Mouse (Mus musculus): ENCODE measurements around the gene Tbk1. TPM values are rescaled to one million over a fixed set of nuclear protein-coding genes. Genes with fewer than 3 reads are reported as not detected.

Gene Tbk1
- polyA plus RNA-seq, 1 experiment: 102 TPM

DNA sequence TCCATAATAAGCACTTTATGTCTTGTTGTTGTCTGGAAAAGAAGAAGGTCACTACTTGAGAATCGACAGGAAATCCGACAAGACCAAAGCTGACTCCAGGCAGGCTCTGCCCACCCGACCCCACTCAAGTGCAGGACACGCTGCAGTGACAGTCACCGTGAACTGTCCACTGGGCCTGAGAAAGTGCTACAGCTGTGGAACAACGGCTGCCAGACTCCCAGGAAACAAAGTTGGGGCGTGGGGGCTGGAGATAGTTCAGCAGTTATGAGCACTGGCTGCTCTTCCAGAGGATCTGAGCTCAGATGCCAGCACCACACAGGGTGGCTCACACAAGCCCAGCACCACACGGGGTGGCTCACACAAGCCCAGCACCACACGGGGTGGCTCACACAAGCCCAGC, 10.2 kb downstream of the Tbk1 start:
- TF ChIP-seq CTCF (IDR thresholded peaks at IDR 0.05; ENCODE audit: low read depth, low read length): no peak
- TF ChIP-seq POLR2A (IDR thresholded peaks at IDR 0.05; ENCODE audit: borderline replicate concordance, low read depth, low read length): no peak
- Histone ChIP-seq H3K4me3 (ENCODE audit: insufficient read depth, low read length) (no peak overlapping the region), H3K4me1 (ENCODE audit: control insufficient read depth, insufficient read depth, low read length) (peaks cover 3% of the 10 kb centered on the region), H3K27ac (ENCODE audit: insufficient read depth, low read depth, low read length) (no peak overlapping the region)

DNA sequence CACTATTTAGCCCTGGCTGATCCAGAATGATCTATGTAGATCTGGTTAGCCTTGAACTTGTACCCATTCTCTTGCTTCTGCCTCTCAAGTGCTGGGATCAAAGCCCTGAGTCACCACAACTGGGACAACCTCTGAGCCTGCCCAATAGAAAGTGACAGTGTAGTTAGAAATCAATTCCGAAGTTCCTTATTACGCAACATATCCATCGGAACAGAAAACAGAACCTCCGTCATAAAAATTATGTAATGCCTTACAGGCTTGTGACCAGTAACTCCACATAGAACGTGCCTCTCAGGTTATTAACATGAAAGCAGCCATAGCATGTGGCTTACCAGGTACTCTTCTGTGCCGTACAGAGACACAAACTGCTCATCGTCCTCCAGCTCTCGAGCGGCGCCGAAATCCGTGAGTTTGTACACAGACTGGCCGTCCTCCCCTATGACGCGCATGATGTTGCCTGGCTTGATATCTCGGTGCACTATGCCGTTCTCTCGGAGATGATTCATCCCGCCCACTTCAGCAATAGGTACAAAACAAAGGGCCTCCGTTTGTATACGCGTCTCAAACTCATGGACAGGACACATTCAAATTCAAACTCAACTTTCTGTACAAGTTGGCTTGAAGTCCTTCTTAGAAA, 15.0 kb downstream of the Tbk1 start:
- H3K4me1 ChIP-seq (ENCODE audit: control insufficient read depth, insufficient read depth, low read length): peaks cover 3% of the 10 kb centered on the region
- TF ChIP-seq POLR2A (IDR thresholded peaks at IDR 0.05; ENCODE audit: borderline replicate concordance, low read depth, low read length): no peak
- TF ChIP-seq CTCF (IDR thresholded peaks at IDR 0.05; ENCODE audit: low read depth, low read length): no peak
- no peak overlapping the region for H3K4me3 ChIP-seq (ENCODE audit: insufficient read depth, low read length)
- peak overlapping the region; percentile 61 for H3K27ac ChIP-seq (ENCODE audit: insufficient read depth, low read depth, low read length)

DNA sequence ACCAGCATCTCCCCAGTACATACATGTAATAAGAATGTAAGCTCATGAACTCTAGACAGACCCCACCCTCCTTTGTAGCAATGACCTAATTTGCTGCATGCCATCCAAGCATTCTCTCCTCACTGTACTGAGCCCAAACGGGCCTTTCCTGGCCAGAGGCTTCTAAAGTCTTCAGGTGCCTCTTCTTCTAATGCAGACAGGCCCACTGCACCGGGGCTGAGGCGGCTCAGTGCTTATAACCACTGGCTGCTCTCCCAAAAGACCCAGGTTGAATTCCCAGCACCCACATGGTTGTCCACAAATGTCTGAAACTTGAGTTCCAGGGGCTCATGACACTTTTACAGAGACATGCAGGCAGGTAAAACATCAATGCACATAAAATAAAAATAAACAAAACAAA, 15.6 kb downstream of the Tbk1 start:
- Histone ChIP-seq H3K4me1 (ENCODE audit: control insufficient read depth, insufficient read depth, low read length) (peaks cover 3% of the 10 kb centered on the region), H3K27ac (ENCODE audit: insufficient read depth, low read depth, low read length) (no peak overlapping the region), H3K4me3 (ENCODE audit: insufficient read depth, low read length) (no peak overlapping the region)
- TF ChIP-seq CTCF (IDR thresholded peaks at IDR 0.05; ENCODE audit: low read depth, low read length) (no peak), POLR2A (IDR thresholded peaks at IDR 0.05; ENCODE audit: borderline replicate concordance, low read depth, low read length) (no peak)

DNA sequence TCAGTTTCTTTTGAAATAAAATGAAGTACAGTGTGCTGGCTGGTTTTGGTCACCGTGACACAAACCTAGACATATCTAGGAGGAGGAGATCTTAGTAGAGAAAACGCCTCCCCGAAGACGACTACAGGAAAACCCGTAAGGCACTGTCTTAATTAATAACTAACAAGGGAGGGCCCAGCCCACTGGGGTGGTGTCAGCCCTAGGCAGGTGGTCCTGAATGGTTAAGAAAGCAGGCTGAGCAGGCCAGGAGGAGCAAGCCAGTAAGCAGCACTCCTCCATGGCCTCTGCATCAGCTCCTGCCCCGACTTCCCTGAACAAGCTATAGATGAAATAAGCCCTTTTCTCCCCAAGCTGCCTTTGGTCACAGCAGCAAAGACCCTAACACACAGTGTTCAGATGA, 16.8 kb downstream of the Tbk1 start:
- peaks cover 7% of the 10 kb centered on the region for H3K4me1 ChIP-seq (ENCODE audit: control insufficient read depth, insufficient read depth, low read length)
- H3K4me3 ChIP-seq (ENCODE audit: insufficient read depth, low read length): no peak overlapping the region
- H3K27ac ChIP-seq (ENCODE audit: insufficient read depth, low read depth, low read length): no peak overlapping the region
- no peak for TF ChIP-seq CTCF (IDR thresholded peaks at IDR 0.05; ENCODE audit: low read depth, low read length)
- TF ChIP-seq POLR2A (IDR thresholded peaks at IDR 0.05; ENCODE audit: borderline replicate concordance, low read depth, low read length): no peak

DNA sequence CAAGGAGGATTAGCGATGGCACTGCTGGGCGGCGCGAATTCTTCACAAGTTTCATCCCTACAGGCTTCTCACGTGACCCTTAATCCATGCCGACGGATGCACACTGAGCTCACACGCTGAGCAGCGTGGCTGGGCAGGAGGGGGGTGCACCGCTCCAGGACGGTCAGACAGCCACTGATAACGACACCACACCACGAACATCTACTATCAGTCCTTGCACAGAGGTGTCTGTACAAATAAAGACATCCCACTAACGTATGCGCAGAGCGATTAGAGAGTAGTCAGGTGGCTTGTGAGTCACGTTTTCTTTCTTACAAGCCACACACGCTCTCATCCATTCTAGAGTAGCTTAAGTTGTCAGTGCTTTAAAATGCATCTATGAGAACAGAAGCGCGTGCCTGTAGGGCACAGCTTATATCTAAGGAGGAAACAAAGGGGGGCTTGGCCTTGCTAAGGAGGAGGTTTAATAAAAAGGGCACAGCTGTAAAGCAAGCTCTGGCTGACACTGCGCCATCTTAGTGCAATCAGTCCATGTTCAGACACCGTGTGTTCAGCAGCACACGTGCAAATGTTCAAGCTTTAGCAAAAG, 17.5 kb downstream of the Tbk1 start:
- TF ChIP-seq CTCF (IDR thresholded peaks at IDR 0.05; ENCODE audit: low read depth, low read length) (no peak), POLR2A (IDR thresholded peaks at IDR 0.05; ENCODE audit: borderline replicate concordance, low read depth, low read length) (no peak)
- Histone ChIP-seq H3K4me3 (ENCODE audit: insufficient read depth, low read length) (no peak overlapping the region), H3K4me1 (ENCODE audit: control insufficient read depth, insufficient read depth, low read length) (peaks cover 8% of the 10 kb centered on the region), H3K27ac (ENCODE audit: insufficient read depth, low read depth, low read length) (no peak overlapping the region)

DNA sequence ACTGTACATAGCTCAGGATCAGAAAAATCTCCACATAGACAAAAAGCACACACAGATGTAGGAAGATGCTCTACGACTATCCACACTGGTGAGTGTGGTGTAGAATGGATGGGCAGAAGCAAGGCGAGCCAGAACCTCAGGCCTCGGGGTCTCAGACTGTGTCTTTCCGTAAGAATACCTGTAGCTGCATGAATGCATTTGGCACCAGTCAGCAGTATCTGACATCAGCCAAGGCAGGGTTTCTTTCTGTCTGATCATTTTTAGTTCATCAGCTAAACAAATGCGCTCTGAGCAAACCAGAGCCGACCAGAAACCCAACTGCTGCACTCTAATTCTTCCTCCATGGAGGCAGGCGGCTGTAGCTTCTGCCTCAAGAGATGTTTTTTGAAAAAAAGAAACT, 18.1 kb downstream of the Tbk1 start:
- Histone ChIP-seq H3K4me3 (ENCODE audit: insufficient read depth, low read length) (no peak overlapping the region), H3K27ac (ENCODE audit: insufficient read depth, low read depth, low read length) (no peak overlapping the region), H3K4me1 (ENCODE audit: control insufficient read depth, insufficient read depth, low read length) (peaks cover 10% of the 10 kb centered on the region)
- TF ChIP-seq CTCF (IDR thresholded peaks at IDR 0.05; ENCODE audit: low read depth, low read length) (no peak), POLR2A (IDR thresholded peaks at IDR 0.05; ENCODE audit: borderline replicate concordance, low read depth, low read length) (no peak)

DNA sequence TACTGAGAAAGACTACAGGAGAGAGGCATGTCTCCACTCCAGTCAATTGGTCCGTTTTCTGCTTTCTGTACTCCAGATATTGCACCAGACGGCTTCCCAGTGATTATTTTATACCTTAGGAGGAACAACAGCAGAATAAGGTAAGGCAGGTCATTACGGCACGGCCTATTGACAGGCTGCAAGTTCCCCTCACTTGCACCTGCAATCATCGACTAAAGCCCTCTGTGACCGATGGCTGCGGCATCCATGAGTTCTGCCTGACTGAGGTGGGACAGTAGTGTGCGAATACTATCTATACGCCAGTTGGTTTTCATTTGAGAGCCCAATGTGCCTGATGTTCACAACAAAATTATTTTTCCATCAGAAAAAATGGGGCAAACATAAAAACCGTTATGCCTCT, 18.6 kb downstream of the Tbk1 start:
- H3K27ac ChIP-seq (ENCODE audit: insufficient read depth, low read depth, low read length): no peak overlapping the region
- peaks cover 10% of the 10 kb centered on the region for H3K4me1 ChIP-seq (ENCODE audit: control insufficient read depth, insufficient read depth, low read length)
- no peak for TF ChIP-seq POLR2A (IDR thresholded peaks at IDR 0.05; ENCODE audit: borderline replicate concordance, low read depth, low read length)
- TF ChIP-seq CTCF (IDR thresholded peaks at IDR 0.05; ENCODE audit: low read depth, low read length): no peak
- H3K4me3 ChIP-seq (ENCODE audit: insufficient read depth, low read length): no peak overlapping the region

DNA sequence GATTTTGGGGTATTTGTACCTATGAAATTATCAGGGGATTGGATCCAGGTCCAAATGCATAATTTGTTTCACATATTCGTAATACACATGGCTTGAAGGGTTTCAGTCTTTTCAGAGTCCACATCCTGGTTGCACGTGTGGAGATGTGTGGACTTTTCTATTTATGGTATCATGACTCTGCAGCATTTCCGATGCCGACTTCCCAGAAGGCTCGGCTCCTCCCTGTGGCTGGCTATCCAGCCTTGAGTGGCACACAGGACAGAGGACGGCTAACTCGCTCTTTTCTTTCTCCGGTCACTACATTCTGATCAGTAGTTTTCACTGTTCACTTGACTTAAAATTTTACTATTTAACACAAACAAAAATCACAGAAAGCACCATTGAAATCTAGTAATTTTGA, 22.1 kb downstream of the Tbk1 start:
- TF ChIP-seq CTCF (IDR thresholded peaks at IDR 0.05; ENCODE audit: low read depth, low read length) (no peak), POLR2A (IDR thresholded peaks at IDR 0.05; ENCODE audit: borderline replicate concordance, low read depth, low read length) (no peak)
- Histone ChIP-seq H3K27ac (ENCODE audit: insufficient read depth, low read depth, low read length) (no peak overlapping the region), H3K4me3 (ENCODE audit: insufficient read depth, low read length) (no peak overlapping the region), H3K4me1 (ENCODE audit: control insufficient read depth, insufficient read depth, low read length) (peaks cover 7% of the 10 kb centered on the region; the same call in 1 of the 2 replicates)

DNA sequence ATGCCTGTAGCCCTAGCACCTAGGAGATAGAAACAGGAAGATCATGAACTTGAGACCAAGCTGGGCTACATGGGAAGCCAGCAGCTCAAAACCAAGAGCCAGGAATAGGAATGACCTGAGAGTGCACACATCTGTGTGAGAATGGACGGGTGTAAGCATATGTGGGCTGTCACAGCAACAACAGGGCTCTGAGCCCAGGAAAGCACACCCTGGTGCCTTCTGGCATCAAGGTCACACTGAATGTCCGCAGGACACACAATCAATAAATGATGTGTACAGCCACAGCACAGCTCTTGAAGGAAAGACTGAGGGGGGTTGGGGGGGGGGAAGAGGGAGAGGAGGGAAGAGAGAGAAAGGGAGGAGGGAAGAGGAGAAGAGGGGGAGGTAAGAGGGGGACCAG, 28.4 kb downstream of the Tbk1 start:
- Histone ChIP-seq H3K27ac (ENCODE audit: insufficient read depth, low read depth, low read length) (no peak overlapping the region), H3K4me3 (ENCODE audit: insufficient read depth, low read length) (no peak overlapping the region), H3K4me1 (ENCODE audit: control insufficient read depth, insufficient read depth, low read length) (no peaks in the 10 kb centered on the region)
- TF ChIP-seq POLR2A (IDR thresholded peaks at IDR 0.05; ENCODE audit: borderline replicate concordance, low read depth, low read length) (no peak), CTCF (IDR thresholded peaks at IDR 0.05; ENCODE audit: low read depth, low read length) (no peak)

DNA sequence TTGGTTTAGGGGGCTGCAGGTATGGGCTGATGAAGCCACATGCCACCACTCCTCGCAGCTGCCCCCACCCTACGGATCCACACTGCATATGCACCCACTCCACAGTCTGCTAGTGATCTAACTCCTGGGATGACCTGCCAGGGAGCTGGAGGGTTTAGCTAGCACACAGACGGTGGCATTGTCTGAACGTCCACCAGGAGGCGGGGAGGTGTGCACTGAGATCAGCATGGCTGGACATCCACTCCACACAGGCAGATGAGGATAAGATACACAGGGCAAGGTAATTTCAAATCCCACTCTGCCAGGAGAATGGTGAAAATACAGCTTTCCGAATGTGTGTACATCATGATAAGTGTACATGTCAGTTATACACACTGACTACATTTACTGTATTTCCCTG, 30.3 kb downstream of the Tbk1 start:
- Histone ChIP-seq H3K27ac (ENCODE audit: insufficient read depth, low read depth, low read length) (no peak overlapping the region), H3K4me1 (ENCODE audit: control insufficient read depth, insufficient read depth, low read length) (no peaks in the 10 kb centered on the region), H3K4me3 (ENCODE audit: insufficient read depth, low read length) (no peak overlapping the region)
- no peak for TF ChIP-seq CTCF (IDR thresholded peaks at IDR 0.05; ENCODE audit: low read depth, low read length)
- no peak for TF ChIP-seq POLR2A (IDR thresholded peaks at IDR 0.05; ENCODE audit: borderline replicate concordance, low read depth, low read length)

Measured in bone marrow macrophage, adult 2 months (primary cell).